In the genomic region with DNA sequence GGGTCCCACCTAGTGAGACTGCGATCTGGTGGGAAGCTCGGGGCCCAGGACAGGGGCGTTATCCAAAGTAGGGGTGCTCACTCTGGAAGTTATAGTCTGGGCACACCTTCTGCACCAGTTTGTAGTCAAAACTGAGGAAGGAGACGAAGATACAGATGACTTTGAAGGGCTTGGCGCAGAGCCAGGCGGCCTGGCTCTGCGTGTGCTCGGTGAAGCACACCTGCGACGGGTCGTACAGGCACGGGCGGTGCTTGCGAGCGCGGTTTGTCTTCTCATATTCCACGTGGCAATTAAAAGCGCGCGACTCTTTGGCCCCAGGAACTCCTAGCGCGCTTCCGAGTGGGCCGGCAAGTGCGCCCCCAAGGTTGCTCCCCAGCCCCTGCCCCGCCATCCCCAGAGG, we compare ENCODE assay signal across 9 mouse cellular contexts. TPM values are rescaled to one million over a fixed set of nuclear protein-coding genes. Genes with fewer than 3 reads are reported as not detected.
DNase-seq lines count a peak whose midpoint lies in the region; ATAC-seq and TF ChIP-seq lines count a peak whose summit lies in the region.
"Had no signal": no experiment of that assay in that cellular context is flagged by ENCODE, and none has a peak within 500 bp of the region (broad histone marks: within the 10 kb centered on the region; RNA-seq: fewer than 3 reads in every experiment).

No protein-coding gene starts in this region.

- H3K4me3 ChIP-seq in kidney, embryonic 15.5 days (replicated peaks), result peak overlapping the region; percentile 32
- peak overlapping the region; percentile 27 for H3K4me3 ChIP-seq in forebrain, embryonic 12.5 days (replicated peaks)
- peak overlapping the region; percentile 32 for H3K4me3 ChIP-seq in liver, embryonic 13.5 days (replicated peaks)
- peak overlapping the region; percentile 31 for H3K4me3 ChIP-seq in stomach, postnatal 0 days (ENCODE audit: low read depth, low read length)
- H3K4me3 ChIP-seq in layer of hippocampus, adult 2 months, result no peak overlapping the region; the same call in 1 of the 2 replicates

- H3K9me3 ChIP-seq in kidney, embryonic 15.5 days (replicated peaks), result no peaks in the 10 kb centered on the region
- H3K9me3 ChIP-seq in forebrain, embryonic 12.5 days, result no peaks in the 10 kb centered on the region
- H3K9me3 ChIP-seq in liver, embryonic 13.5 days (replicated peaks), result no peaks in the 10 kb centered on the region
- no peaks in the 10 kb centered on the region for H3K9me3 ChIP-seq in stomach, postnatal 0 days (ENCODE audit: control insufficient read depth, low read length)

- no peak for ATAC-seq in kidney, embryonic 15.5 days (replicated peaks; ENCODE audit: low FRiP score)
- ATAC-seq in forebrain, embryonic 12.5 days (ENCODE audit: low FRiP score), result no peak
- ATAC-seq in liver, embryonic 13.5 days (ENCODE audit: low read depth), result no peak
- no peak for ATAC-seq in stomach, postnatal 0 days (ENCODE audit: low FRiP score, low TSS enrichment)

- H3K4me1 ChIP-seq in kidney, embryonic 15.5 days, result peaks cover 65% of the 10 kb centered on the region
- peaks cover 80% of the 10 kb centered on the region for H3K4me1 ChIP-seq in forebrain, embryonic 12.5 days
- peaks cover 23% of the 10 kb centered on the region for H3K4me1 ChIP-seq in liver, embryonic 13.5 days (replicated peaks)
- 0 out of 2 replicates have a peak, but pooled peaks cover 6% of the 10 kb centered on the region for H3K4me1 ChIP-seq in stomach, postnatal 0 days (replicated peaks; ENCODE audit: control insufficient read depth, insufficient read depth)

- no peak for DNase-seq in kidney, adult 9 months
- DNase-seq in liver, embryonic 13.5 days, result no peak
- no peak for DNase-seq in stomach, postnatal 0 days (ENCODE audit: low spot score)
- no peak for DNase-seq in yolk sac, embryonic 10.5 days (ENCODE audit: low spot score)
- DNase-seq in layer of hippocampus, adult 2 months (ENCODE audit: low spot score in 2 of 2), result no peak
- DNase-seq in layer of hippocampus, postnatal 10 days (ENCODE audit: low spot score in 2 of 2), result no peak

- H3K4me2 ChIP-seq in kidney, embryonic 15.5 days, result peak overlapping the region; percentile 56
- H3K4me2 ChIP-seq in forebrain, embryonic 12.5 days, result peak overlapping the region; percentile 66
- H3K4me2 ChIP-seq in liver, embryonic 13.5 days, result peak overlapping the region; percentile 46
- H3K4me2 ChIP-seq in stomach, postnatal 0 days (replicated peaks; ENCODE audit: low read depth), result peak overlapping the region; percentile 45

- peaks cover 83% of the 10 kb centered on the region for H3K27me3 ChIP-seq in kidney, embryonic 15.5 days
- H3K27me3 ChIP-seq in forebrain, embryonic 12.5 days, result peaks cover 83% of the 10 kb centered on the region
- H3K27me3 ChIP-seq in liver, embryonic 13.5 days, result peaks cover 82% of the 10 kb centered on the region
- H3K27me3 ChIP-seq in stomach, postnatal 0 days (ENCODE audit: control insufficient read depth, insufficient read depth, low read length), result peaks cover 31% of the 10 kb centered on the region; the same call in 1 of the 2 replicates

- 1% methylated on average over 26 of the region's 26 CpGs for WGBS in kidney, embryonic 15.5 days
- 2% methylated on average over 26 of the region's 26 CpGs for WGBS in forebrain, embryonic 12.5 days
- 5% methylated on average over 26 of the region's 26 CpGs for WGBS in liver, embryonic 13.5 days (ENCODE audit: insufficient replicate concordance)
- 4% methylated on average over 26 of the region's 26 CpGs for WGBS in stomach, postnatal 0 days

- H3K36me3 ChIP-seq in kidney, embryonic 15.5 days, result no peaks in the 10 kb centered on the region
- no peaks in the 10 kb centered on the region for H3K36me3 ChIP-seq in forebrain, embryonic 12.5 days (replicated peaks)
- no peaks in the 10 kb centered on the region for H3K36me3 ChIP-seq in liver, embryonic 13.5 days
- H3K36me3 ChIP-seq in stomach, postnatal 0 days (ENCODE audit: control insufficient read depth, insufficient read depth, low read length), result no peaks in the 10 kb centered on the region

- no peak for TF ChIP-seq CTCF in stomach, postnatal 0 days (IDR thresholded peaks at IDR 0.05; ENCODE audit: low read depth)
- no peak for TF ChIP-seq CTCF in layer of hippocampus, adult 2 months (conservative IDR thresholded peaks at IDR 0.05)

- no peak overlapping the region for H3K27ac ChIP-seq in kidney, embryonic 15.5 days
- peak overlapping the region; percentile 76 for H3K27ac ChIP-seq in forebrain, embryonic 12.5 days
- H3K27ac ChIP-seq in liver, embryonic 13.5 days, result no peak overlapping the region
- H3K27ac ChIP-seq in stomach, postnatal 0 days (replicated peaks), result no peak overlapping the region
- no peak overlapping the region for H3K27ac ChIP-seq in layer of hippocampus, adult 2 months

- no peak for TF ChIP-seq EP300 in stomach, postnatal 0 days (optimal IDR thresholded peaks at IDR 0.05)

- H3K9ac ChIP-seq in kidney, embryonic 15.5 days, result no peak overlapping the region
- H3K9ac ChIP-seq in forebrain, embryonic 12.5 days, result 0 out of 2 replicates have a peak overlapping the region, but pooled peaks have one; percentile 33
- H3K9ac ChIP-seq in liver, embryonic 13.5 days, result no peak overlapping the region
- 0 out of 2 replicates have a peak overlapping the region, but pooled peaks have one; percentile 13 for H3K9ac ChIP-seq in stomach, postnatal 0 days (ENCODE audit: low read length)

RNA-seq across cellular contexts. Expression of a gene that starts 3.8 kb away (rescaled TPM):
- polyA plus RNA-seq in kidney, embryonic 15.5 days (2015; fragmentation: Nextera tagmentation; extraction: Ambion mirVana), result 99.8 and 111 TPM in 2 replicates
- 103 and 105 TPM in 2 replicates for polyA plus RNA-seq in forebrain, embryonic 12.5 days (2016; fragmentation: Nextera tagmentation; extraction: Ambion mirVana)
- 133 and 142 TPM in 2 replicates for polyA plus RNA-seq in liver, embryonic 13.5 days (2015; fragmentation: Nextera tagmentation; extraction: Ambion mirVana)
- 38.9 and 40.9 TPM in 2 replicates for polyA plus RNA-seq in stomach, postnatal 0 days (2015; fragmentation: Nextera tagmentation; extraction: Ambion mirVana)
- total RNA-seq in layer of hippocampus, adult 2 months (2021), result 10 to 100 TPM; 25.4 to 27.6 TPM
- 10 to 100 TPM; 36.2 to 36.3 TPM for total RNA-seq in layer of hippocampus, postnatal 10 days (2021)

RNA-seq across cellular contexts. Expression of a gene that starts 8.3 kb away (rescaled TPM):
- 1.7 and 3.3 TPM in 2 replicates for polyA plus RNA-seq in kidney, embryonic 15.5 days (2015; fragmentation: Nextera tagmentation; extraction: Ambion mirVana)
- polyA plus RNA-seq in forebrain, embryonic 12.5 days (2016; fragmentation: Nextera tagmentation; extraction: Ambion mirVana), result 60.0 and 62.4 TPM in 2 replicates
- polyA plus RNA-seq in liver, embryonic 13.5 days (2015; fragmentation: Nextera tagmentation; extraction: Ambion mirVana), result 0.13 TPM in 2 replicates
- polyA plus RNA-seq in stomach, postnatal 0 days (2015; fragmentation: Nextera tagmentation; extraction: Ambion mirVana), result 2.7 and 4.0 TPM in 2 replicates
- total RNA-seq in layer of hippocampus, adult 2 months (2021), result 1 to 10 TPM; 1.2 to 1.6 TPM
- 1 to 10 TPM; 5.2 to 6.5 TPM for total RNA-seq in layer of hippocampus, postnatal 10 days (2021)
- total RNA-seq: neutrophil, adult 5-6 weeks had no signal

RNA-seq across cellular contexts. Expression of a gene that starts 11.3 kb away (rescaled TPM):
- 51.2 and 72.2 TPM in 2 replicates for polyA plus RNA-seq in kidney, embryonic 15.5 days (2015; fragmentation: Nextera tagmentation; extraction: Ambion mirVana)
- polyA plus RNA-seq in forebrain, embryonic 12.5 days (2016; fragmentation: Nextera tagmentation; extraction: Ambion mirVana), result 5.9 and 9.0 TPM in 2 replicates
- 1.9 and 2.8 TPM in 2 replicates for polyA plus RNA-seq in liver, embryonic 13.5 days (2015; fragmentation: Nextera tagmentation; extraction: Ambion mirVana)
- 58.2 and 72.8 TPM in 2 replicates for polyA plus RNA-seq in stomach, postnatal 0 days (2015; fragmentation: Nextera tagmentation; extraction: Ambion mirVana)
- 1 to 10 TPM; 3.5 to 3.7 TPM for total RNA-seq in layer of hippocampus, adult 2 months (2021)
- total RNA-seq in layer of hippocampus, postnatal 10 days (2021), result 1 to 10 TPM; 6.8 to 7.9 TPM
- total RNA-seq: neutrophil, adult 5-6 weeks had no signal

RNA-seq across cellular contexts. Expression of a gene that starts 24.6 kb away (rescaled TPM):
- 2.4 and 4.2 TPM in 2 replicates for polyA plus RNA-seq in kidney, embryonic 15.5 days (2015; fragmentation: Nextera tagmentation; extraction: Ambion mirVana)
- polyA plus RNA-seq in forebrain, embryonic 12.5 days (2016; fragmentation: Nextera tagmentation; extraction: Ambion mirVana), result 1.2 and 1.8 TPM in 2 replicates
- 0.17 and 0.47 TPM in 2 replicates for polyA plus RNA-seq in liver, embryonic 13.5 days (2015; fragmentation: Nextera tagmentation; extraction: Ambion mirVana)
- 0.23 and 0.40 TPM in 2 replicates for polyA plus RNA-seq in stomach, postnatal 0 days (2015; fragmentation: Nextera tagmentation; extraction: Ambion mirVana)
- 1 to 10 TPM; 2.4 to 8.1 TPM for total RNA-seq in layer of hippocampus, adult 2 months (2021)
- total RNA-seq in layer of hippocampus, postnatal 10 days (2021), result 1 to 10 TPM; 3.5 to 5.3 TPM

Comparison
In these comparisons a context has a peak if more than half of its experiments do, and no peak if none do; other contexts are left out.
1. H3K9ac ChIP-seq: peak in forebrain, embryonic 12.5 days (single experiment) and stomach, postnatal 0 days (single experiment); none in kidney, embryonic 15.5 days (single experiment) and liver, embryonic 13.5 days (single experiment).
2. RNA of a gene that starts 8.3 kb away (polyA plus RNA-seq): 60.0 to 62.4 TPM in forebrain, embryonic 12.5 days; 1.7 to 3.3 TPM in kidney, embryonic 15.5 days, 2.7 to 4.0 TPM in stomach, postnatal 0 days and 0.13 TPM in liver, embryonic 13.5 days; every median in the first group is over 10 times any median in the second.
3. Peak in every context shown above with its lines, with median percentiles within 50 percentile points of each other: H3K4me2 ChIP-seq.